ENCODE assay signal across 8 mouse cellular contexts in the genomic region with DNA sequence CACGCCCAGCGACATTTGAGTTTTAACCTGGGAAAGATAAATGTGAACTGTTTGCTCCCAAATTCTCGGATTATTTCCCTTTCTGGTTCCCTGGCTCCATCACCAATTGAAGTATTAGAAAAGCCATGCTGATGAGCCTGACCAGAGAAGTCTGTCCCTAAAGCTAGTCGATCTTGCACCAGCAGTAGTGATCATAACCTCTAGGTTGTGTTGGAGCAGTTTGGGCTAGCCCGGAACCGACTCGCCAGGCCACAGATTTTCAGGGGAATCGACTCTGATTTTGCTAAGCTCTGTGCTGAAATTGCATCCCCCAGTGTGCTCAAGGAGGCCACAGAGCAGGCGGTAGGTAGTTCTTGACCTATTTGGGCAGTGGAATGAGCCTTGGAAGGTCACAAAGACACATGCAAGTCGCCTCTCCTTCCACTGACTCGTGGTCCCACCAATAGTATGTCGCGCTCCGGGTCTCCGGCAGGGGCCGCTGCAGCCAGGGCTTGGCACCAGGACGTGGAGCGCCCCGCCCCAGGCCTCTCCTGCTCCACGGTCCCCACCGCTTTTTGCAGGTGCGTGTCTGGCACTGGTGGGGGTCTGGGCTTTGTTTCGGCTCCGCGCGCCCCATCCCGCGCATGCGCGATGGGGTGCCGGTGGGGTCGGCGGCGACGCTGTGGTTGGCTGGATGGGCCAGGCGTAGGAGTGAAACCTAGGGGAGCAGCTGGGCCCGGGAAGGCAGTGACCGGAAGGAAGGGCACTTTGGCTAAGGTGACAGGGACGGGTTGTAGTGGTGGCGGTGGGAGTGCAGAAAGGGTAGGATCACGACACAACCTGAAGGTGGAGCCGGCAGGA. TPM values are rescaled to one million over a fixed set of nuclear protein-coding genes. Genes with fewer than 3 reads are reported as not detected.
A peak's percentile ranks its signal among the peaks of the same experiment; 100 is the strongest.
DNase-seq lines count a peak whose midpoint lies in the region; ATAC-seq lines count a peak whose summit lies in the region.

TSS of gene Sirt5 (plus strand) at position 512 of the 840 bp plus-strand sequence.

- peak within 1 kb of the TSS; percentile 68 for H3K4me3 ChIP-seq in forebrain, embryonic 10.5 days
- H3K4me3 ChIP-seq in heart, embryonic 16.5 days (ENCODE audit: low read length), result peak within 1 kb of the TSS; percentile 69
- peak within 1 kb of the TSS; percentile 69 for H3K4me3 ChIP-seq in liver, embryonic 15.5 days (replicated peaks)
- peak within 1 kb of the TSS; percentile 52 for H3K4me3 ChIP-seq in neural tube, embryonic 12.5 days

- H3K9ac ChIP-seq in heart, embryonic 16.5 days (ENCODE audit: low read length), result peak within 1 kb of the TSS; percentile 86
- H3K9ac ChIP-seq in liver, embryonic 15.5 days, result peak within 1 kb of the TSS; percentile 58
- peak within 1 kb of the TSS; percentile 75 for H3K9ac ChIP-seq in neural tube, embryonic 12.5 days

- H3K9me3 ChIP-seq in forebrain, embryonic 10.5 days, result no peaks in the 10 kb centered on the region
- no peaks in the 10 kb centered on the region for H3K9me3 ChIP-seq in heart, embryonic 16.5 days (replicated peaks; ENCODE audit: control insufficient read depth, low read length)
- H3K9me3 ChIP-seq in liver, embryonic 15.5 days (replicated peaks), result no peaks in the 10 kb centered on the region
- no peaks in the 10 kb centered on the region for H3K9me3 ChIP-seq in neural tube, embryonic 12.5 days

- peak; percentile 21 for DNase-seq in c-Kit-negative CD71-positive TER-119-positive erythroid progenitor cells, embryonic 14.5 days (ENCODE audit: low read depth, low spot score)
- DNase-seq in forebrain, embryonic 10.5 days (ENCODE audit: extremely low spot score, low spot score), result peak; percentile 94
- DNase-seq in kidney, postnatal 36 days, result peak; percentile 90 to 95
- peak; percentile 45 for DNase-seq in telencephalon, adult 2 months (ENCODE audit: low read depth, low spot score)

- H3K27me3 ChIP-seq in forebrain, embryonic 10.5 days (ENCODE audit: poor library complexity, severe bottlenecking), result no peaks in the 10 kb centered on the region
- H3K27me3 ChIP-seq in heart, embryonic 16.5 days (ENCODE audit: control insufficient read depth, insufficient read depth, low read length), result no peaks in the 10 kb centered on the region
- H3K27me3 ChIP-seq in liver, embryonic 15.5 days, result no peaks in the 10 kb centered on the region
- no peaks in the 10 kb centered on the region for H3K27me3 ChIP-seq in neural tube, embryonic 12.5 days (replicated peaks)

- ATAC-seq in CD4-positive, CD25-positive, alpha-beta regulatory T cell, adult 4 months, result peak; percentile 92
- ATAC-seq in heart, embryonic 16.5 days (replicated peaks; ENCODE audit: extremely low read depth, insufficient read depth, low FRiP score), result peak; percentile 95
- peak; percentile 84 for ATAC-seq in liver, embryonic 15.5 days (ENCODE audit: insufficient read depth)
- ATAC-seq in neural tube, embryonic 12.5 days (ENCODE audit: low FRiP score, low read depth), result peak; percentile 95

- peaks cover 20% of the 10 kb centered on the region for H3K4me1 ChIP-seq in forebrain, embryonic 10.5 days
- H3K4me1 ChIP-seq in heart, embryonic 16.5 days (ENCODE audit: control insufficient read depth, insufficient read depth, low read length), result peaks cover 10% of the 10 kb centered on the region; the same call in 1 of the 2 replicates
- peaks cover 12% of the 10 kb centered on the region for H3K4me1 ChIP-seq in liver, embryonic 15.5 days (replicated peaks)
- peaks cover 4% of the 10 kb centered on the region for H3K4me1 ChIP-seq in neural tube, embryonic 12.5 days

- peak within 1 kb of the TSS; percentile 94 for H3K4me2 ChIP-seq in heart, embryonic 16.5 days (ENCODE audit: low read depth, low read length)
- peak within 1 kb of the TSS; percentile 86 for H3K4me2 ChIP-seq in liver, embryonic 15.5 days
- peak within 1 kb of the TSS; percentile 79 for H3K4me2 ChIP-seq in neural tube, embryonic 12.5 days (replicated peaks)

- WGBS in forebrain, embryonic 10.5 days, result 15% methylated on average over 41 of the region's 42 CpGs
- 15% methylated on average over 42 of the region's 42 CpGs for WGBS in heart, embryonic 16.5 days
- WGBS in liver, embryonic 15.5 days (ENCODE audit: insufficient replicate concordance), result 12% methylated on average over 42 of the region's 42 CpGs
- WGBS in neural tube, embryonic 12.5 days, result 15% methylated on average over 42 of the region's 42 CpGs

- no peaks in the 10 kb centered on the region for H3K36me3 ChIP-seq in forebrain, embryonic 10.5 days (replicated peaks)
- H3K36me3 ChIP-seq in heart, embryonic 16.5 days (ENCODE audit: control insufficient read depth, insufficient read depth), result no peaks in the 10 kb centered on the region
- no peaks in the 10 kb centered on the region for H3K36me3 ChIP-seq in liver, embryonic 15.5 days (replicated peaks)
- no peaks in the 10 kb centered on the region for H3K36me3 ChIP-seq in neural tube, embryonic 12.5 days

- H3K27ac ChIP-seq in forebrain, embryonic 10.5 days, result peak within 1 kb of the TSS; percentile 93
- H3K27ac ChIP-seq in heart, embryonic 16.5 days (ENCODE audit: low read length), result peak within 1 kb of the TSS; percentile 80
- 0 out of 2 replicates have a peak within 1 kb of the TSS, but pooled peaks have one; percentile 45 for H3K27ac ChIP-seq in liver, embryonic 15.5 days (replicated peaks)
- no peak within 1 kb of the TSS for H3K27ac ChIP-seq in neural tube, embryonic 12.5 days

RNA-seq across cellular contexts. Expression of gene Sirt5, which starts in this region (rescaled TPM):
- 10 to 100 TPM; 26.9 to 48.4 TPM for polyA plus RNA-seq in CD4-positive, CD25-positive, alpha-beta regulatory T cell, adult 4 months (2017; shearing (Covaris generic))
- polyA plus RNA-seq in forebrain, embryonic 10.5 days (2016; fragmentation: Nextera tagmentation; extraction: Ambion mirVana), result 28.3 and 33.6 TPM in 2 replicates
- 32.2 and 34.4 TPM in 2 replicates for polyA plus RNA-seq in heart, embryonic 16.5 days (2015; fragmentation: Nextera tagmentation; extraction: Ambion mirVana)
- polyA plus RNA-seq in liver, embryonic 15.5 days (2015; fragmentation: Nextera tagmentation; extraction: Ambion mirVana), result 5.3 and 5.4 TPM in 2 replicates
- 31.4 and 31.8 TPM in 2 replicates for polyA plus RNA-seq in neural tube, embryonic 12.5 days (2016; fragmentation: Nextera tagmentation; extraction: Ambion mirVana)

Comparison
In these comparisons a context has a peak if more than half of its experiments do, and no peak if none do; other contexts are left out.
1. DNase-seq: peak in every context shown above with its lines; median percentile 94 in forebrain, embryonic 10.5 days; 92 in kidney, postnatal 36 days; 45 in telencephalon, adult 2 months; 21 in c-Kit-negative CD71-positive TER-119-positive erythroid progenitor cells, embryonic 14.5 days.